Mouse (Mus musculus) layer of hippocampus, adult 18-20 months (tissue): ENCODE measurements at regions not wholly inside any gene's neighbourhood (a gene's known extent, or its start where the extent isn't known, plus 50 kb on each side); places are given as distances from the start of the nearest gene placed in this dataset.
A peak's percentile ranks its signal among the peaks of the same experiment; 100 is the strongest.

ENCODE experiments used
- DNase-seq, 2 experiments: peaks; one replicate each; pipeline ENCODE4 v3.0.0; 2022; ENCODE audit warnings: low spot score in 2 of 2

GRCm38 (mm10) chr12:5572831-5573230 lies 197.3 kb upstream of the Klhl29 start:
- DNase-seq = peak; percentile 30 to 51

- DNase-seq = no peak
Measured at GRCm38 (mm10) chr12:5568941-5569340, 193.5 kb upstream of the Klhl29 start.

- DNase-seq = no peak
Measured at GRCm38 (mm10) chr12:5566231-5566630, 190.7 kb upstream of the Klhl29 start.

GRCm38 (mm10) chr12:5552607-5553006 lies 177.1 kb upstream of the Klhl29 start:
- DNase-seq = no peak

GRCm38 (mm10) chr12:5551901-5552300 lies 176.4 kb upstream of the Klhl29 start:
- DNase-seq = no peak

GRCm38 (mm10) chr12:5549796-5550195 lies 174.3 kb upstream of the Klhl29 start:
- no peak for DNase-seq

- DNase-seq = no peak
Measured at GRCm38 (mm10) chr12:5547698-5548097, 172.2 kb upstream of the Klhl29 start.

GRCm38 (mm10) chr12:5542701-5543100 lies 167.2 kb upstream of the Klhl29 start:
- no peak for DNase-seq

GRCm38 (mm10) chr12:5496299-5496698 lies 120.8 kb upstream of the Klhl29 start:
- DNase-seq = no peak

- no peak for DNase-seq
Measured at GRCm38 (mm10) chr12:5494657-5495512, 119.4 kb upstream of the Klhl29 start.

- DNase-seq = peak; percentile 16 to 48
Measured at GRCm38 (mm10) chr12:5464250-5464899, 88.9 kb upstream of the Klhl29 start.

- DNase-seq = no peak
Measured at GRCm38 (mm10) chr12:5453157-5453556, 77.7 kb upstream of the Klhl29 start.

GRCm38 (mm10) chr12:5443730-5444129 lies 68.2 kb upstream of the Klhl29 start:
- no peak for DNase-seq

GRCm38 (mm10) chr12:5443091-5443531 lies 67.6 kb upstream of the Klhl29 start:
- no peak for DNase-seq

- DNase-seq = no peak
Measured at GRCm38 (mm10) chr12:5442679-5443078, 67.2 kb upstream of the Klhl29 start.

- no peak for DNase-seq
Measured at GRCm38 (mm10) chr12:5440482-5440881, 65.0 kb upstream of the Klhl29 start.

GRCm38 (mm10) chr12:5435876-5436275 lies 60.4 kb upstream of the Klhl29 start:
- DNase-seq = no peak

GRCm38 (mm10) chr12:5434060-5434459 lies 58.6 kb upstream of the Klhl29 start:
- no peak for DNase-seq

- no peak for DNase-seq
Measured at GRCm38 (mm10) chr12:5432688-5433087, 57.2 kb upstream of the Klhl29 start.

- peak in 1 of 2 experiments; percentile 71 for DNase-seq
Measured at GRCm38 (mm10) chr12:5428733-5429132, 53.3 kb upstream of the Klhl29 start.
